ENCODE assay signal across 25 mouse cellular contexts in genomic region chr8:13077542-13077941, GRCm38 (mm10). TPM values are rescaled to one million over a fixed set of nuclear protein-coding genes. Genes with fewer than 3 reads are reported as not detected.
A peak's percentile ranks its signal among the peaks of the same experiment; 100 is the strongest.
DNase-seq lines count a peak whose midpoint lies in the region; ATAC-seq lines count a peak whose summit lies in the region.
"Had no signal": no experiment of that assay in that cellular context is flagged by ENCODE, and none has a peak within 500 bp of the region (broad histone marks: within the 10 kb centered on the region; RNA-seq: fewer than 3 reads in every experiment).

No protein-coding gene starts in this region.

- H3K4me1 ChIP-seq in midbrain, embryonic 15.5 days: no peaks in the 10 kb centered on the region
- H3K4me1 ChIP-seq: embryonic facial prominence, embryonic 10.5 days; embryonic facial prominence, embryonic 12.5 days; forebrain, embryonic 13.5 days; forebrain, embryonic 15.5 days had no signal

- WGBS in midbrain, embryonic 15.5 days: 87% methylated on average over 7 of the region's 7 CpGs

- H3K27me3 ChIP-seq in midbrain, embryonic 15.5 days (replicated peaks): no peaks in the 10 kb centered on the region
- H3K27me3 ChIP-seq: embryonic facial prominence, embryonic 12.5 days; forebrain, embryonic 13.5 days; forebrain, embryonic 15.5 days had no signal

- no peak overlapping the region for H3K9ac ChIP-seq in midbrain, embryonic 15.5 days
- H3K9ac ChIP-seq: embryonic facial prominence, embryonic 12.5 days; forebrain, embryonic 13.5 days; forebrain, embryonic 15.5 days; forebrain, postnatal 0 days had no signal

- peak; percentile 6 for DNase-seq in right cerebral cortex, adult 18-20 months
- DNase-seq in right cerebral cortex, postnatal 25 days: no peak
- peak; percentile 54 for DNase-seq in brain, adult 2 months (ENCODE audit: low read depth, low spot score)
- no peak for DNase-seq in adrenal gland, postnatal 36 days
- DNase-seq: adrenal gland, adult 8-10 months; adrenal gland, postnatal 14 days; cerebellum, adult 11-12 months; cerebellum, adult 2 months; cerebellum, adult 9-10 months; cerebellum, postnatal 10 days; cerebellum, postnatal 25 days; forebrain, postnatal 0 days had no signal

- no peaks in the 10 kb centered on the region for H3K9me3 ChIP-seq in midbrain, embryonic 15.5 days
- H3K9me3 ChIP-seq: embryonic facial prominence, embryonic 10.5 days; embryonic facial prominence, embryonic 12.5 days; forebrain, embryonic 13.5 days; forebrain, embryonic 15.5 days had no signal

- no peak overlapping the region for H3K4me3 ChIP-seq in midbrain, embryonic 15.5 days
- H3K4me3 ChIP-seq: embryonic facial prominence, embryonic 10.5 days; embryonic facial prominence, embryonic 12.5 days; forebrain, embryonic 13.5 days; forebrain, embryonic 15.5 days had no signal

- ATAC-seq in midbrain, embryonic 15.5 days (replicated peaks): no peak
- ATAC-seq: activated CD4-positive, CD25-positive, alpha-beta regulatory T cell, adult 4 months; forebrain, embryonic 13.5 days; forebrain, embryonic 15.5 days; forebrain, postnatal 0 days had no signal

- H3K36me3 ChIP-seq in midbrain, embryonic 15.5 days (replicated peaks): peaks cover 62% of the 10 kb centered on the region

- no peak overlapping the region for H3K4me2 ChIP-seq in midbrain, embryonic 15.5 days
- H3K4me2 ChIP-seq: embryonic facial prominence, embryonic 12.5 days; forebrain, embryonic 13.5 days; forebrain, embryonic 15.5 days had no signal

- no peak overlapping the region for H3K27ac ChIP-seq in midbrain, embryonic 15.5 days
- H3K27ac ChIP-seq: embryonic facial prominence, embryonic 10.5 days; embryonic facial prominence, embryonic 12.5 days; forebrain, embryonic 13.5 days; forebrain, embryonic 15.5 days had no signal

RNA-seq across cellular contexts. Expression of gene Proz, which starts 16.8 kb away (rescaled TPM):
- polyA plus RNA-seq in midbrain, embryonic 15.5 days (2015; fragmentation: Nextera tagmentation; extraction: Ambion mirVana): 1.6 and 1.7 TPM in 2 replicates
- not detected for total RNA-seq in adrenal gland, postnatal 36 days (2021)
- total RNA-seq: adrenal gland, adult 18-20 months had no signal

RNA-seq across cellular contexts. Expression of gene Pcid2, which starts 27.7 kb away (rescaled TPM):
- polyA plus RNA-seq in midbrain, embryonic 15.5 days (2015; fragmentation: Nextera tagmentation; extraction: Ambion mirVana): 42.1 and 42.6 TPM in 2 replicates
- total RNA-seq in adrenal gland, postnatal 36 days (2021): 10 to 100 TPM; 21.6 to 23.1 TPM

RNA-seq across cellular contexts. Expression of gene Cul4a, which starts 27.9 kb away (rescaled TPM):
- polyA plus RNA-seq in midbrain, embryonic 15.5 days (2015; fragmentation: Nextera tagmentation; extraction: Ambion mirVana): 70.4 and 74.9 TPM in 2 replicates
- total RNA-seq in adrenal gland, postnatal 36 days (2021): 100 to 1,000 TPM; 108 to 166 TPM

RNA-seq across cellular contexts. Expression of gene F10, which starts 40.4 kb away (rescaled TPM):
- polyA plus RNA-seq in midbrain, embryonic 15.5 days (2015; fragmentation: Nextera tagmentation; extraction: Ambion mirVana): 0.21 and 0.56 TPM in 2 replicates
- under 1 TPM; 0.53 to 0.86 TPM for total RNA-seq in adrenal gland, postnatal 36 days (2021)
- total RNA-seq: ES-E14 had no signal
- polyA plus RNA-seq: activated CD4-positive, CD25-positive, alpha-beta regulatory T cell, adult 4 months; C2C12; cerebellum, adult 2 months; cortical plate, adult 2 months had no signal

RNA-seq across cellular contexts. Expression of gene F7, which starts 51.7 kb away (rescaled TPM):
- 0.09 TPM in 1 of 2 replicates, not detected in the other for polyA plus RNA-seq in midbrain, embryonic 15.5 days (2015; fragmentation: Nextera tagmentation; extraction: Ambion mirVana)
- total RNA-seq in adrenal gland, postnatal 36 days (2021): under 1 TPM; 0.86 to 0.92 TPM
- total RNA-seq: MEL had no signal
- polyA plus RNA-seq: activated CD4-positive, CD25-positive, alpha-beta regulatory T cell, adult 4 months; C2C12; embryonic facial prominence, embryonic 12.5 days; embryonic facial prominence, embryonic 14.5 days; forebrain, embryonic 11.5 days had no signal

Comparison
In these comparisons a context has a peak if more than half of its experiments do, and no peak if none do; other contexts are left out.
1. DNase-seq: peak in right cerebral cortex, adult 18-20 months (single experiment) and brain, adult 2 months (single experiment); none in right cerebral cortex, postnatal 25 days (single experiment) and adrenal gland, postnatal 36 days (0 of 2).